Mouse (Mus musculus) neutrophil, adult 59 days (primary cell): ENCODE measurements around the gene Ypel3. TPM values are rescaled to one million over a fixed set of nuclear protein-coding genes. Genes with fewer than 3 reads are reported as not detected.

ENCODE experiments used
- total RNA-seq, 2 experiments: library from RNA; stranded (reverse); gene quantifications; 1 replicate in 1 of 2; 2 replicates in 1 of 2; pipeline ENCODE4 v1.2.4; 2023

Ypel3 gene
- total RNA-seq: 100 to 1,000 TPM; 259 to 299 TPM

GRCm38 (mm10) chr7:126776598-126777057 is at the start of gene Ypel3:
Ypel3 (plus strand) TSS chr7:126776955.

DNA sequence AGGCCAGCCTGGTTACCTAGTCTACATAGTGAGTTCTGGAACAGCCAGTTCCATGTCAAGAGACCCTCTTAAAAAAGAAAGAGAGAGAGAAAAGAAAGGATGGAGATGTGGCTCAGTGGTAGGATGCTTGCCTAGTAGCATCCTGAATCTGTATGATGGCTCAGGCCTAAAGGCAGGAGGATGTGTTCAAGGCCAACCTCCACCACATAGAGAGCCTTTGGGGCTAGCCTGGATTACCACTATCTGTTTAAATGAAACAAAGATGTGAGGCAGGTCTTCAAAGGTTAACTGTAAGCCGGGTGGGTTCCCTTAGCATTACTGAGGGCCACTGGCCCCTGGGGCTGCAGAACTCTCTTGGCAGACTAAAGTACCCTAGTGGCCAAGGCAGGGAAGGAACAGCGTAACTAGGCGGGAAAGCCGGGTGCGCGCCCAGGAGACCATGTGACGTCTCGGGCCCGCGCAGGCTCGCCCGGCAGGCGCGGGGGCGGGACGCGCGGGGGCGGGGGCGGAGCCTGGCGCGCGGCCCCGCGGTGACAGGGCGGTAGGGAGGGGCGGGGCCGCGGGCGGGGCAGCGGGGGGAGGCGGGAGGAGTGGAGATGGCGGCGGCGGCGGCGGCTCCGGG is 17.6 kb upstream of the Ypel3 start, which contains the start of gene Mapk3:
Gene Mapk3, plus strand, starts transcription at position 552 of the 622 bp plus-strand sequence.

GRCm38 (mm10) chr7:126766201-126766600 is 10.6 kb upstream of the Ypel3 start, which contains the start of gene Gdpd3:
Gdpd3 (plus strand) TSS chr7:126766334.

DNA sequence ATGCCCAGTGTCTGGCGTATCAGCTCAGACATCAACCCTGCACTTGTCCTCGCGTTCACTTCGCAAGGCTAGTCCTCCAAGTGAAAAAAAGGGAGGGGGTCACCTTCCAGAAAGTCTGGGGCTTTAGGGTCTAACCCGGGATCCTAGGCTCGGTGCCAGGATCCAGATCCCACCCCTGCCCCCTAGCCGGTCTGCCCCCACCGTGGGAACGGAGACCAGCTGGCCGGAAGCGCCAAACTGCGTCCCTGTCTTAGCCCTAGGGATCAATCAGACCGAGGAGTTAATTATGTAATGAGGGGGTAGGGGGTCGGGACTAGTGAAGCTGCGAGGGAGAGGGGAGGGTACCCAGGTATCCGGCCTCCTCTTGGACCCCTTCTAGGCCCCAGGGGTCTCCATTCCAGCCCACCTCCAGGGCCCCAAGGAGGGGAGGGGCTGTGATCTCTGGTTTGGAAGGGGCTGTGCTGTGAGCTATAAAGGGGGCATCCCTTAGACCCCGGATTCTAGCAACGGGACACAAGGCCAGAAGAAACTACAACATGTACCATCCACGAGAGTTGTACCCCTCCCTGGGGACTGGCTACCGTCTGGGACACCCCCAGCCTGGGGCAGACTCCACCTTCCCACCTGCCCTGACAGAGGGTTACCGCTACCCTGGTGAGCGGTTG is 4.3 kb downstream of the Ypel3 start, which contains the start of gene Tbx6:
Gene Tbx6, plus strand, starts transcription at position 513 of the 665 bp plus-strand sequence.

GRCm38 (mm10) chr7:126791851-126792720 is 15.3 kb downstream of the Ypel3 start, which contains the start of gene Ppp4c:
Ppp4c (minus strand) TSS chr7:126792496.

DNA sequence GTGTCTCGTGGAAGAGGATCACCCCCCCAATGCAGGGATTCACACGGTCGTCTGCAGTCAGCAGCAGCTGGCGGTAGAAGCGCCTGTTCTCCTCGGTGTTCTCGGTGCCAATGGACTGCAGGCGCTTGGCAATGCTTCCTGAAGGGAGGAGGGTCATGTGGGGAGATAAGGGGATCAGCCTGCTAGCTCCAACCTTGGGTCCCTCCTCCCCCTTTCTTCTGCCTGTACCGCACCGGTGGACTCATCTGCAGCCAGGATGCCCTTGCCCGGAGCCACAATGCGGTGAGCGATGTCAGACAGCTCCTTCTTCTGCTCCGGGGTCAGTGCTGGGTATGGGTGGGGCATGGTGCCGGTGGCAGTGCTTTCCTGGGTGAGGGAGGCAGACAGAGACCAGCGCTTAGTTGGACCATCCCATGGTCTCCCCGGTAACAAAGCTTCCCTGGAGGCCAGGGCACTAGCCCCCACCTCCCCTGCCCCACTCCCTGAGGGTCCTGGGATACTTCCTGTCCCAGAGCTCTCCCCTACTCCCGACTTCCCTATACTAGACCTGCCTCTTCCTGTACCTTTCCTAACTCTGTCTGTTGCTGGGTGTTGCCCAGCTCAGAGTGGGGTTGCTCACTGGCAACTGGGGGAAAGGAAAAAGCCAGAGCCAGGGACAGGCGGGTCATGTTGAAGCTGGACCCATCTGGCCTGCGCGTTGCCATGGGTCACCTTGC is 20.8 kb downstream of the Ypel3 start, which contains the start of gene Fam57b:
Gene Fam57b, plus strand, starts transcription at position 258 of the 716 bp plus-strand sequence.

Other genes with a start within 250 kb of the Ypel3 start
- gene Eif3c, start 210.5 kb upstream of the Ypel3 start, total RNA-seq: 100 to 1,000 TPM in 1 of 2 experiments, 10 to 100 TPM in 1; 86.1 to 101 TPM
- 100 to 1,000 TPM; 164 to 190 TPM for gene Apobr, start 192.0 kb upstream of the Ypel3 start, total RNA-seq
- gene Cln3, start 191.1 kb upstream of the Ypel3 start, total RNA-seq: 100 to 1,000 TPM; 322 to 350 TPM
- gene Il27, start 182.0 kb upstream of the Ypel3 start, total RNA-seq: 1 to 10 TPM; 4.2 to 4.7 TPM
- gene Nupr1, start 146.1 kb upstream of the Ypel3 start, total RNA-seq: 10 to 100 TPM in 1 of 2 experiments, 1 to 10 TPM in 1; 8.4 to 13.6 TPM
- 10 to 100 TPM; 21.3 to 28.0 TPM for gene Sgf29, start 127.6 kb upstream of the Ypel3 start, total RNA-seq
- gene Sult1a1, start 100.5 kb upstream of the Ypel3 start, total RNA-seq: 1 to 10 TPM in 1 of 2 experiments, under 1 TPM in 1; 0.68 to 1.4 TPM
- gene Bola2, start 81.6 kb upstream of the Ypel3 start, total RNA-seq: 10 to 100 TPM; 42.8 to 66.2 TPM
- 10 to 100 TPM in 1 of 2 experiments, 1 to 10 TPM in 1; 8.0 to 10.3 TPM for gene Slx1b, start 81.2 kb upstream of the Ypel3 start, total RNA-seq
- gene Coro1a, start 69.2 kb upstream of the Ypel3 start, total RNA-seq: 1,000 to 10,000 TPM; 1,849 to 1,913 TPM
- gene Mapk3, start 17.4 kb upstream of the Ypel3 start, total RNA-seq: 100 to 1,000 TPM; 256 to 270 TPM
- gene Gdpd3, start 10.6 kb upstream of the Ypel3 start, total RNA-seq: 10 to 100 TPM; 27.6 to 27.7 TPM
- gene Tbx6, start 4.5 kb downstream of the Ypel3 start, total RNA-seq: 1 to 10 TPM; 6.4 to 6.9 TPM
- 100 to 1,000 TPM; 230 to 231 TPM for gene Ppp4c, start 15.5 kb downstream of the Ypel3 start, total RNA-seq
- not detected for gene Fam57b, start 20.7 kb downstream of the Ypel3 start, total RNA-seq
- not detected for gene 4930451I11Rik, start 54.7 kb downstream of the Ypel3 start, total RNA-seq
- not detected for gene Doc2a, start 70.5 kb downstream of the Ypel3 start, total RNA-seq
- 10 to 100 TPM; 35.2 to 41.1 TPM for gene Hirip3, start 85.0 kb downstream of the Ypel3 start, total RNA-seq
- gene Ino80e, start 85.4 kb downstream of the Ypel3 start, total RNA-seq: 10 to 100 TPM; 47.1 to 51.6 TPM
- 10 to 100 TPM; 60.5 to 65.1 TPM for gene Taok2, start 107.7 kb downstream of the Ypel3 start, total RNA-seq
- gene Tmem219, start 146.0 kb downstream of the Ypel3 start, total RNA-seq: 10 to 100 TPM; 43.6 to 45.3 TPM
- 10 to 100 TPM; 19.0 to 20.9 TPM for gene Kctd13, start 151.9 kb downstream of the Ypel3 start, total RNA-seq
- gene Asphd1, start 172.6 kb downstream of the Ypel3 start, total RNA-seq: not detected
- gene Sez6l2, start 173.6 kb downstream of the Ypel3 start, total RNA-seq: 1 to 10 TPM; 1.7 to 1.9 TPM
- gene Cdipt, start 199.0 kb downstream of the Ypel3 start, total RNA-seq: 10 to 100 TPM; 58.6 to 74.2 TPM
- gene Cdiptos, start 199.1 kb downstream of the Ypel3 start, total RNA-seq: 1 to 10 TPM; 1.5 to 1.7 TPM
- 10 to 100 TPM; 40.7 to 54.2 TPM for gene Mvp, start 237.7 kb downstream of the Ypel3 start, total RNA-seq
- gene Pagr1b, start 239.5 kb downstream of the Ypel3 start, total RNA-seq: 1 to 10 TPM; 2.1 to 7.5 TPM
- 10 to 100 TPM in 1 of 2 experiments, 1 to 10 TPM in 1; 8.7 to 32.2 TPM for gene Pagr1a, start 240.4 kb downstream of the Ypel3 start, total RNA-seq
- 10 to 100 TPM in 1 of 2 experiments, under 1 TPM in 1; 0.20 to 34.3 TPM for gene Gm42742, start 244.1 kb downstream of the Ypel3 start, total RNA-seq
- gene Prrt2, start 244.3 kb downstream of the Ypel3 start, total RNA-seq: under 1 TPM in 1 of 2 experiments, not detected in 1; 0.20 TPM